Mouse (Mus musculus) thymus, postnatal 4 days (tissue): ENCODE results near the gene Ndufb7.
"Not testable (repeated sequence)": the region's sequence is repeated elsewhere in the genome, so short reads cannot be mapped to it uniquely, and the experiment has no call there.

Experiments
- DNase-seq: peaks from one replicate; pipeline ENCODE4 v3.0.0; 2021

Ndufb7 gene

DNA sequence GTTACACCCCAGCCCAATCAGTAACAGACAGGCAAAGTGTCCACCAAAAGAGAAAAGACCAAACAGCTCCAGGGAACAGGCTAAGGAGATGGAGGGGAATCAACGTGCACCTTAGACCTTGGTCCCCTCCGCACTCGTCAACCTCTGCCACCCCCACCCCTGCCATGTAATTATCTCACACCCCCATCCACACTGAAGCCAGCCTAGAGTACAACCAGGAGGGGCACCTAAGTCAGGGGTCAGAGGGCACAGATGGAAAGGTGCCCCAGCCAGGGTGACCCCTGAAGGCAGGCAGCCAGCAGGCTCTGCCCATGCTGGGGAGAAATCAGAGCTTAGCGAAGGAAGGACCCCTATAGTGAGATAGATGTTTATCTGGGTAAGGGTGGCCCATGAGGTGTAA lies 10.4 kb downstream of the Ndufb7 start:
- DNase-seq = no peak

DNA sequence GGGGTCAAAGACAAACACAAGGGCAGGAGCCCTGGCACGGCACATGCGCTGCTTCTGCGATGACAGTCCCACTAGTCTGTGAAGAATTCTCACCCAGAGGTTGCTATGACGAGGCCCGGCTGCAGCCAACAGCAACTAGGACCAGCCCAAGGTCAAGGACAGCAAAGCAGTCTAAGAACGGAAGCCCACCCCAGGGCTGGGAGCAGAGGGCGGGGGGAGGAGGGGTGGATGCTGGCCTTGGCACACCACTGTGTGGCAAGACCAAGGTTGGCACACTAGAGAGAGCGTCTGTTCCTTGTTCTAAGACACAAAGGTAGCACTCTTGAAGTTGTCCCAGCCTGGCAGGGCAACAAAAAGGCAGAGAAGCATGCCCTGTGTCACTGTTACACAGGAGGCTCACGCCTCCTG lies 10.9 kb downstream of the Ndufb7 start:
- DNase-seq = peak; percentile 7

DNA sequence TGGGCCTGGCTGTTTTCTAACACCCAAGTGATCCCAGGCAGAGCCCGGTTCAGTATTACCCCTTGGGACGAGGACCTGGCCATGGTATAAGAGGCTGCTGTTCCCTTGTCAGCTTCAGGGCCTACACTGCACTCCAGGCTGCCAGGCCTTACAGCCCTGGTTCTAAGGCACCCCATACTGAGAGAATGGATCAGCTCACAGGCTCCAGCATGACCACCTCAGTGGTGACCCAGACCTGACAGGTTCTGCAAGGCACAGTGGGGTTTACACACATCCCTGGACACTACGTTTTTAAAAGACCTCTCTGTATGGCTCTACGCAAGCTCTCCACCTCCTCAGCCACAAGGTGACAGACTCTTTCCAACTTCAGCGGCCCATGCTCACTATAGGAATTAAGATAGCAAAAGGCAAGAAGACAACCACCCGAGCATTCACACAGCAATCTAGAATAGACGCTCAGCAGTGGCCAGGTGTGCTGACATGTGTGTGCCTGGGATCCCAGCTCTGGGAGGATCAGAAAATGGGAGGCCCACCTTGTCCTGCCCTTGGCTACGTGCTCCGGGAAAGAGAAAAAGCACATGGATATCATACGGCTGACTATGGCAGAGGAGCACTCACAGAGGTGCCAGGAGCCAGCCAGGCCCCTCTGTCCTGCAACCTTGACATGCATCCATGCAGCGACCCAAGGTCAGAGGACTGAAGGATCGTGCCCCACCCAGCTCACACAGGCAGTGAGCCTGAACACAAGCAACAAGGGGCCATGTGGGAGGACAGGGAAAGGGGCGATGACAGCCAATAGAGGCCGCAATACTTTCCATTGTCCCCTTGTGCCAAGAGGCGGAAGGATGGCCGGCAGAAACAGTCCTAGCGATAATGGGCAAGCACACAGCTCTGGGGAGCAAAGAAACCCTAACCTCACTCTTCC lies 11.9 kb downstream of the Ndufb7 start:
- peak; percentile 5 for DNase-seq

DNA sequence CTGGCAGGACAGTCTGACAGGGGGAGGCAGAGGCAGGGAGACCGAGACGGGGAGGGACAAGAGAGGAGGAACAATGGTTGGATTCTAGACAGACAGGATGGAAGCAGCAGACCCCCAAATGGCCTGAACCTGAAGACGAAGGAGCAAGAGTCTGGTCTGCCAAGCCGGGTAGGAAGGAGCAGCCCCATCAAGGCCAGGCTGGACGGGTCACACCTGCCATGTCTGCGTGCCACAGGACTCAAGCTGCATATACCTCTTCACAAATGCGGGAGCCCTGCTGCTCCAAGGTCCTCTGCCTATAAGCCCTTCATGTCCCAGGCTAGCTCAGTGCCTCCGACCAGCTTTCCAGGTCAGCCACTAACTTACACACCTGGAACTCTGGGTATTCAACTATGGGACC lies 13.2 kb downstream of the Ndufb7 start:
- no peak for DNase-seq

DNA sequence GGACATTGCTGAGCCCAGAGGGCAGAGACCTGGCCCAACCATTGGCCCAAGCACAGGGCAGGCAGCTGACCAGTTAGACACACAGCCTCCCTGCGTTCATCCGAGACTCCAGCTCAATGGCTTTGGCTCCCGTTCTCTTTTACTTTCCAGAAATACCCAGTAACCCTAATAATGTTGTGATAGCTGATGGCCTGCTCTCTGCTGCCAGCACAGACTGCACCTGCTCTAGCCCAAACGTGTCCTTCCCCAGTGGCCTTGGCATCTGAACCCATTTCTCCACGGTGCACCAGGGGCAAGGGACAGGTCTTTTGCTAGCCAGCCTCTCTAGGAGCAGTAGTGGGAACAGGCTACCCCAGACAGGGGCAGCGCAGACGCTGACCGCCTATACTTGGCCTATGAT lies 14.4 kb downstream of the Ndufb7 start:
- no peak for DNase-seq

DNA sequence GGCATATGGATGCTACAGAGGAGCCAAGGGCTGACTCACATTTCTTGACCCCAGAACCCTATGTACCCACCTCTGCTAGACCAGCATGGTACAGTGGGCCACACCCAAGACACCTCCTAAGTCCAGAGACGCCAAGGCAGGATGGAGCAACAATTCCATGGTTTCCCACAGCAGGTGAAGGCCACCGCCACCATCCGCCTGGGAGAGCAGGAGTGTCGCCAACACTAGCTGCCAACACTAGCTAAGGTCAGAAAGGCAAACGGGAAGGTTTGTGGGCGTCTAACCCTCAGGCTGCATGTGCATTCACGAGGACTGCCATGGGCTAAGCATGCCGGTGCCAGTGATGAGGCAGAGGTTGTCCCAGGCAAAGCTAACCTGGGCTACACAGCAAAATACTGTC lies 15.8 kb downstream of the Ndufb7 start:
- no peak for DNase-seq

DNA sequence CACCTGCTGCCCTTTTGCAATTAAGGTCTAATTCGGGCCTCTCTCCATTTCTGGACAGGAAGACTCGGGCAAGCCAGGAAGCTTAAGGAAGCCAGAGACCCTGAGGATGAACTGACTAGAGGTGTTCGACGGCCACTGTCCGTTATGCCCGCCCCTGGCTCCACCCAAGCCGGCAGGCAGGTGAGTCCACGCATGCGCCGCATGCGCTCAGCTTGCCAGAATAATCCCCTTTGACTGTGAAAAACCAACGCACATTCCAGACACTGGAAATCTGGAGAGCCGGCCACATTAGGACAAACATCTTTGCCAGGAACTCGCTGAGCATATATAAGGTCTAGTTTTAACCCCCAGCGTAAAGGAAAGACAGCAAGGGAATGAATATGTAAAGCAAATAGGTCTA lies 16.8 kb downstream of the Ndufb7 start:
- no peak for DNase-seq

DNA sequence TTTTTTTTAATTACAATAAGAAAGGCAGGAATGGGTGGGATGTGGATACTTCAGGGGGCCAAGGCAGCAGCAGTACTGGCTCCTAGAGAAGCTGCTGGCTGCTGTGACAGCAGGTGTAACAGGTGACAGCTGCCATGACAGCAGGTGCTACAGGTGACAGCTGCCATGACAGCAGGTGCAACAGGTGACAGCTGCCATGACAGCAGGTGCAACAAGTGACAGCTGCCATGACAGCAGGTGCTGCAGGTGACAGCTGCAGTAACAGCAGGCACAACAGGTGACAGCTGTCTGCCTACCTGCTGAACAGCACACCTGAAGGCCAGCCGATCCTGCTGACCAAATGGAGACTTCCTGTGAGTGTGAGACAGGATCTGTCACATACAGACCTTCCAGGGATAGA lies 18.3 kb downstream of the Ndufb7 start:
- no peak for DNase-seq

DNA sequence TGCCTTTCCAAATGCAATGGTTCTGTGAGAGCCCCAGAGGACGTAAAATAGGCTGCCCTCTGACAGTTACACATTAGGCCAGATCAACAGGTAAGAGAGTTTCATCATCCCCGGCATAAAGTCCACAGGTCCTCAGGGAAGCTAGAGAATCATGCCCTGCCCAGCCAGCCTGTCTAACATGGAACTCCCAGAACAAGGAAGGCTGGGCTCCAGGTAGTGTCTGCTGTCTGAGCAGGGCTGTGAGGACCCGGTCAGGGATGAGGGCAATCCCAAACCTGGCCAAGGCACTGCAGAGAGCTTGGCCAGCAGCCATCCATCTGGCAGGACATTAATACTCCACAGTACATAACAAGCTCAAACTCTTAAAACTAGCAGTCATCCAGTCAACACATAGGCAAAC lies 18.9 kb downstream of the Ndufb7 start:
- DNase-seq = no peak

DNA sequence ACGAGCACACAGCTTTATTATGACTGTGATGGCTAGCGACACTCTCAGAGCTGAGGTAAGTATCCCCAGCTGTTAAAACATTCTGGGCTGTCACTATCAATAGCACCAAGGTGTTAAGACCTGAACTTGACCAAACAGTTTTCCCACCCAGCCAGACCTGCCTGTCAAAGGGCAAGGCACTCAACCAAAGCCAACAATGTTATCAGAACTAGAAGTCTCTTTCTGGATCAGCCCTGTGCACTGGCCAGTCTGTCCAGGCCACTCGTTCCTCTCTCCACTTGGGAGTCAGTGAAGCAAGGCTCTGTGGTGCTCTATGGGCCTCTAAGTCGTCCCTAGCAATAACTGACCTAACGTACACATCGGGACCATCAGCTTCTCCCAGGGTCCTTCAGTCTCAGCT lies 21.2 kb downstream of the Ndufb7 start:
- no peak for DNase-seq

DNA sequence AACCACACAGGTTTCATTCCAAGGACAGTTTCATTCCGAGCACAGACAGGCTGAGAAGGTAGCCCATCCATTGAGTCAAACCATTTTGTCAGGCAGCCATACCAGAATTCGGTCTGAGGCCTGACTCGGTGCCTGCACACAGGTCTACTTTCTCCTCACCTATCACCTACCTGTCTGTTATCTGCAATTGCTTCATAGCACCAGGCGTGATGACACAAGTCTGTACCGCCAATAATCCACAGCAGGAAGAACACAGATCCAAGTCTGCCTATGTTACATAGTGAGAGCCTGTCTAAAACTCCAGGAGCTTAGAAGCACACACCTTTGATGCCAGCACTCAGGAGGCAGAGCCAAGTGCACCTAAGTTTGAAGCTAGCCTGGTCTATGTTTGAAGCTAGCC lies 22.4 kb downstream of the Ndufb7 start:
- no peak for DNase-seq

DNA sequence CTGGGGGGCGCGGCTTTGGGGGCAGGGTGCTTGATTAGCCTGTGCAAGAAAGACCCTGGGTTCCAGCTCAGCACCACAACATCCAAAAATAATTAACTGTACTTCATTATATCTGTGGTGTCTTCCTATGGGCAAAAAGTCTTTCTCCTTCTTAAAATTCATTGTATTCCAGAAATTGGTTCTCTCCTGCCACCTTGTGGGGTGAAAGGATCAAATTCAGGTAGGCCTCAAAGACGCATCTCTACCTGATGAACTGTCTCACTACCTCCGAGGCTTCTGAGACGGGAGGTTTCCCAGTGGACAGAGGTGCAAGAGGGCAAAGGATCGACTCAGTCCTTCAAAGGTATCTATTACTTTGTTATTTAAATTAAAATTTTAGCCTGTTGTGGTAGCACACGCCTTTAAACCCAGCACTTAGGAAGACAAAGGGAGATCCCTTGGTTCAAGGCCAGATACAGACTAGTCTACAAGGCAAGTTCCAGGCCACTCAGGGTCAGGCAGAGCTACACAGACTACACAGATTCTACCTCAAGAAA lies 24.1 kb downstream of the Ndufb7 start:
- DNase-seq = no peak

DNA sequence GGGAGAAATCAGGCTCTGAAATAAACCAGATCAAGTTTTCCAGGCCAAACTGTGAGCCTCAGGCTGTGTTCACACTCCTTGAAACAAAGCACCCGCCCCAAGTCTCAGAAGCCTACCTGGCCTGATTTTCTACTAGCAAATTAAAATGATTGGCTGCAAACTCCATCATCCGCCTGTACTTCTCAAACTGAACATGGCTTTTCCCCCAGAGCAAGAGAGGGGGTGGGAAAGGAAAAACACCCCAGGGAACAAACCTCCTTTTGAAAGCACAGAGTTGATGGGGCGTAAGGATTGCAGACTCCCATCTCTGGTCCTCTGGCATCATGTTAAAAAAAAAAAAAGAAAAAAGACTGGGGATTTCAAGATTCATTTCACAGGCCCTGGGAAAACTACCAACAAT lies 26.2 kb downstream of the Ndufb7 start:
- DNase-seq = no peak

DNA sequence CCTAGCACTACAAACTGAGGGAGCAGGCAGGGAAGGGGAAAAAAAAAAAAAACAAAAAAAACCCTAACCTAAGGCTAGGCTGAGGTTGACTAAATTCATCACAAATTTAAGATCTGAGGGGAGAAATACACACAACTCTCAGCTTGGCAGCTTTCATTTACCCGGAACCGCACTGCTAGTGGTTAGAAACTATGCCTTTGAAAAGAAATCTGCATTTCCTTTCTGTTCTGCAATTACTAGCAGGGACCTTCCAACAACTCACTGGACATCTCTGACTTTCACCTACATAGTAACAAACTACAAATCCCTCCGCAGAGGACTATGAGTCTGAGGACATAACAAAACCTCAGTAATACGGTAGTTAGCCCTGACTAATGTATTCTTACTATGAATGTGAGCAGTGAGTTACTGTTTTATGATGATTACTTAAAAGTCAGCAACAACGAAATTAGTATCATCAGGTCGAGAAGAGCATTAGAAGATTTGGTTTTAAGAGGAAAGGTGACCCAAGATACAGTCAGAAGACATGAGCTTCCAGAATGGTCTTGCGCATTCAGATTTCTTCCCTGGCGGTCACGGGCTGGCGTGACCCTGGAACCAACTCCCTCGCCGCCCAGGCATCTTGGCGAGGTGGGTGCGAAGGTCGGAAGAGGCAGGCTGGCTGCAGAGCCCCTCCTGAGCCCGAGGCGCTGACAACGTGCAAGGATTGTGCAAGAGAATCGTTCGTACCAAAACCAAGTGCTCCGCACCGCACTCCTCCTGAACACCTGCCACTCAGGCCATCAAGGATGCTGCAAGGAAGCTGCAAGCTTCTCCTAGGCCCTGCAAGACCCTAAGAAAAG lies 27.1 kb downstream of the Ndufb7 start:
- DNase-seq = no peak

DNA sequence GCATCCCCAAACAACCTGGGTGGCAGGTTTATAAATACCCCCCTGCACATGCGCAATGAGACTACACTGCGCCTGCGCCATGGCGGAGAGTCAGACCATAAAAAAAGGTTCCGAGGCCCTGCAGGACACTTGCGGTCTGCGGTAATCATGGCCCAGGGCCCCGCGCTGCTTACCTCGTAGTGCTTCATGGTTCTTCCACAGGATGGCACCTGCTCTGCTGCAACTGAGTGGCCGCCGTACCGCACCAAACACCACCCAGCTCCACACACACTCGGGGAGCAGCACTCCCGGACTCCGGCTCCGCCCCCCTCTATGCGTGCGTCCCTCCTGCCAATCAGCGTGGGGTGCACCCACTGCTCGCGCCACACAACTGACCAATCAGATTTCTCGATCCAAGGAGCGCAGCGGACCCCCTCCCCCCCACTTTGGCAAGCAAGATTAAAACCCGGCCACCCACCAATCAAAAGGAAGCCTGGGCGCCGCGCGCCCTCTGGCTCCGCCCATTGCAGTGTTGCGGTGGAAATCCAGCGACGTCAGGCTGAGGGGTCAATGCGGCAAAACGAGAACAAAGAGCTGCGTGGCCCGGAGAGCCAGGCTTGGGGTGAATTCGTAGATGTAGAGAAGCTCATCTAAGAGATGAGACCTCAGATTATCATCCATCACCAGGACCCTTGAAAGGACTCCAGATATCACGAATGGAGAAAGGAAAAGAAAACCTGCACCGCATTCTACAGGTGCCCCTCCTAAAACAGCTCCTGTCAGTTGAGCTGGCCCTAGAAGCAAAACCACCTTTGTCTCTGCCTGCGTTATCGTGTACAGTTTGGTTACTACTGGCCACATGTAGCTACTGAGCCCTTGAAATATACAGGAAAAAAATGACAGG lies 27.9 kb downstream of the Ndufb7 start:
- peak; percentile 96 for DNase-seq

DNA sequence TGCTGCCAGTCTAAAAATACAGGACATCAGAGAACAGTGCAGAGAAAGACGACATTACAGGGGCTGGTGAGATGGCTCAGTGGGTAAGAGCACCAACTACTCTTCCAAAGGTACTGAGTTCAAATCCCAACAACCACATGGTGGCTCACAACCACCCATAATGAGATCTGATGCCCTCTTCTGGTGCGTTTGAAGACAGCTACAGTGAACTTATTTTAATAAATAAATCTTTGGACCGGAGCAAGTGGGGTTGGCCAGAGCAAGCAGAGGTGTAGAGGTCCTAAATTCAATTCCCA lies 28.5 kb downstream of the Ndufb7 start:
- not testable (repeated sequence) for DNase-seq

DNA sequence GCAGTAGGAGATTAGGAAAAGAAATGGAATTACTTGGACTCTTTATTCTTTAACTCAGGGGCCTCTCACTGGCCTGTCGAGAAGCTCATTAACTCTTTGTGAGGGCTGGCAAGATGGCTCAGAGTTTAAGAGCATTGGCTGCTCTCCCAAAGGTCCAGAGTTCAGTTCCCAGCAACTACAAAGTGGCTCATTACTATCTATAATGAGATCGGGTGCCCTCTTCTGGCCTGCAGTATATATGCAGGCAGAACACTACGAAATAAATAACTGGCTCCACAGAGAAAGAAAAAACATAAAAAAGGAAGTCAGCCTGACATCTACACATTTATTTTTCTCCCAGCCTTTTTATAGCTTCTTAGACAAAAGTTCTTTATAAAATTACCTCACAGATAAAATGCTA lies 29.9 kb downstream of the Ndufb7 start:
- peak; percentile 71 for DNase-seq

DNA sequence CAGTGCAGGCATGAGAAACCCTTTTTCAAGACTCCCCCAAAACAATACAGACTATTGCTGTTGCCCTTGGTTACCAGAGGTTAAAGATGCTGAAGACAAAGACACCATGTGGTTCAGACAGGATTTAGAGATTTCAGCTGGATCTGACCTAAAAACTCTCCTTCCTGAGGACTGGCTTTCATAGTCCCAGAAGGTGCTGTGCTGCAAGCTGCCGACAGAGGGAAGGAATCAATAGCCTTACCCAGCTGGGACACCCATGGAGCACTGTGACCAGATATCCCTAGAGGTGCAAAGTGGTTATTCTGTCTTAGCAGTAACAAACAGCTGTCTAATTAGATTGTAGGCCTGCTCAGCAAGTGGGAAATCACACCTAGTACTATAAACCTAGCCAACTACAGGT lies 31.7 kb downstream of the Ndufb7 start:
- DNase-seq = no peak

DNA sequence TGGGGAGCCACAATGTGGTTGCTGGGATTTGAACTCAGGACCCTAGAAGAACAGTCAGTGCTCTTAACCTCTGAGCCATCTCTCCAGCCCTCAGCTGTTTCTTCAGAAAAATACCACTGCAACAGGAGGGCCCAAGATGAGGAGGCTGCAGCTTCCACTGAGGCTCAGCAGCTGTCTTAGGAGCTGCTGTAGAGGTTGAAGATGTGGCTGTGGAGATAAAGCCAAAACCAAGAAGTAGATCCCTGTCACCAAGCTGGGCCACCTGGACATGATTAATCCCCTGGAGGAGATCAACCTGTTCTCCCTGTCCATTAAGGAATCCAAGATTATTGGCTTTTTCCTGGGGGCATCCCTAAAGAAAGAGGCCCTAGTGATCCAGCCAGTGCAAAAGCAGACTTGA lies 33.3 kb downstream of the Ndufb7 start:
- DNase-seq = no peak

DNA sequence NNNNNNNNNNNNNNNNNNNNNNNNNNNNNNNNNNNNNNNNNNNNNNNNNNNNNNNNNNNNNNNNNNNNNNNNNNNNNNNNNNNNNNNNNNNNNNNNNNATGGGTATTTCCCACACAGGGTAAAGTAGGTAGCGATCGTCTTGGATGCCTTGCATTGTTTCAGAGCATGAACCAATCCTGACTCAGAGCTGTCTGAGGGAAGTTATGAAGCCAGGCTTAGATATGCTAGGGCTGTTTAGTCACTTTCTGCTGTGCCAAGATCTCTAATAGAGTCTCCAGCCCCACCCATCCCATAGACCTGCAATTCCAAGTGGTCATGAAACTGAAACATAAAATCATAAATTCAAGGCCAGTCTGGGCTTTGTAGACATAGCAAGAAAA lies 36.2 kb downstream of the Ndufb7 start:
- no peak for DNase-seq

DNA sequence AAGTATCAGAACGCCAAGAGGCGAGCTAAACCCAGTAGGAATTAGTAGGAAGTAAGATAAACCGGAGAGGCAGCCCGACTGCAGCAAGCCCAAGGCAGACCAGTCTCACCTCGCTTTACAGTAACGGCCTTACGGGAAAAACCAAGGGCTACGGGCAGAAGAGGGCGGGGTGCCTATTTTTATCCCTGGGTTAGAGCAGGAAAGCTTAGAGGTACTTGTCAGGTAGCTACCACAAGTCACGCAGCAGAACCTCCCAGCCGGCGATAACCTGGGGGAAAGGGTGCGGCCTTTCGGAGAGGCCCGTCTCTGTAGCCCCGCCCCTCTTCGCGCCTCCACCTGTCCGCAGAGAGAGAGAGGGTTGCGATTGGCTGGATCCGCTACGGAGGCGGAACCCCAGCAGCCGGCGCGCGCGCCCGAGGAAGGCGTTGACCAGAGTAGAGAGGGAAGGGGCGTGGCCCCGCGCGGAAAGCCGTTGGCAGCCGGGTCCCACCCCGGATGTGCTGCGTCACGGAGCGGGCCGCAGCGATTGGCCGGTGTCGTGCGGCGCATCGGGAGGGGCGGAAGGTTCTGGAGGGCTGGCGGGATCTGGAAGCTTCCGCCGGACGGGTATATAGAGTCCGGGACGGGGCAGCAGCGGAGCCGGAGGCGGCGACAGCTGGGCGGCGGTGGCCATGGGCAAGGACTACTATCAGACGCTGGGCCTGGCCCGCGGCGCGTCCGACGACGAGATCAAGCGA lies 41.4 kb downstream of the Ndufb7 start, which contains the start of the genes Tecr and Dnajb1:
Gene Tecr, minus strand, starts transcription at position 311 of the 737 bp plus-strand sequence.
Gene Dnajb1, plus strand, starts transcription at position 533 of the 737 bp plus-strand sequence.
- DNase-seq = peak; percentile 100

DNA sequence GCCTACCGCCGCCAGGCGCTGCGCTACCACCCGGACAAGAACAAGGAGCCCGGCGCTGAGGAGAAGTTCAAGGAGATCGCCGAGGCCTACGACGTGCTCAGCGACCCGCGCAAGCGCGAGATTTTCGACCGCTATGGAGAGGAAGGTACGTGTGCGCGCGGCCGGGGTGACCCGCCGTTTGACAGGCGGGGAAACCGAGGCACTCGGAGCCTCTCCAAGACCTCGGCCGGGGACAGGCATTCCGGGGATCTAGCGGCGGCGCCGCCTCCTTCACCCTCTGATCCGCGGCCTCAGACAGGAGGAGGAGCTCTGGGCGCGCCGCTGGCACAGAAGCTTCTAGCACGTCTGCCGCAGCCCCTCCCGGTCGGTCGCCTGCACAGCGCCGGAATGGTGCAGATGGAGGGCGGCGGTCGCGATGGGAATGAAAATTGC lies 41.9 kb downstream of the Ndufb7 start:
- peak; percentile 88 for DNase-seq
